Mouse (Mus musculus): ENCODE results near the gene Hsf5.

GRCm38 (mm10) chr11:87571361-87571950 is 45.5 kb upstream of the Hsf5 start:
- TF ChIP-seq CTCF (IDR thresholded peaks at IDR 0.05) (no peak), EP300 (IDR thresholded peaks at IDR 0.05; ENCODE audit: insufficient read depth, low read depth, low read length) (no peak)
